Mouse (Mus musculus) adrenal gland, postnatal 14 days (tissue): ENCODE results near the gene Gtpbp2. TPM values are rescaled to one million over a fixed set of nuclear protein-coding genes. Genes with fewer than 3 reads are reported as not detected.

Experiments
- DNase-seq: peaks from one replicate; pipeline ENCODE4 v3.0.0; 2021; ENCODE audit warnings: mixed read lengths
- total RNA-seq: library from RNA; stranded (reverse); gene quantifications from 2 replicates; pipeline ENCODE4 v1.2.3, GENCODE M21; 2021

The Gtpbp2 gene
- total RNA-seq, 1 experiment from 2014 or later, result 74.2 TPM

DNA sequence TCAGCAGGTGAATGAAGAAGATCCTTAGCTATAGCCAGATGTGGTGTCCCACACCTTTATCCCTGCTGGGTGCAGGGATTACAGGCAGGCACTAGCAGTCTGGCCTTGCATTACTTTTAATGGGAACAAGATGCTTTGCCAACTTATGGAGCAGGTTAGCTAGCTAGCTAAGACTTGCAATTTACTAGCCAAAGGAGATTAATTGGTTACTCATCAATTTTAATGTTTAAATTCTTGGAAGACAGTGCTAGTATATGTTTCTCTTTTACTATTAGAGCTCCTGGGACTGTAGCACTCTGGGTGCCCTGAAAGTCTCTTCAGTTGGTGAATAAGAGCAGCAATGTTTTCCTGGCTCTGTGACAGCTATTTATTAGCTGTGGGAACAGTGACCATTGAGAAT, 45.8 kb downstream of the Gtpbp2 start:
- no peak for DNase-seq

DNA sequence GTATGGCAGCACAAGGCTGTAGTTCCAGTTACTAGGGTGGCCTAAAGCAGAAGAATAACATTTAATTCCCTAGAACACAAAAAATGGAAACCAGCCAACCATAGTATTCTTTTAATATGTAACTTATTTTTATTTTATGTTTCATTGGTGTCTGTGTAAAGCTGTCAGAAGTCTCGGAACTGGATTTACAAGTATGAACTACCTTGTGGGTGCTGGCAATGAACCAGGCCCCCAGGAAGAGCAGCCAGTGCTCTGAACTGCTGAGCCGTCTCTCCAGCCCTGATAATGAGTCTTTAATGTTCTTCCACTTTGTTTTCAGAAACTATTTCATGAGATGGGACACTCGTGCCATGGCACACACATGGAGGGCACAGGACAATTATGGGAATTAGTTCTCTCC, 49.7 kb downstream of the Gtpbp2 start:
- DNase-seq, result no peak

Other genes starting within 250 kb of the Gtpbp2 start
- 422 and 438 TPM in 2 replicates for gene Vegfa, start 128.7 kb upstream of the Gtpbp2 start, total RNA-seq
- 107 and 111 TPM in 2 replicates for gene Mrps18a, start 50.0 kb upstream of the Gtpbp2 start, total RNA-seq
- gene Rsph9, start 16.8 kb upstream of the Gtpbp2 start, total RNA-seq, result 4.9 and 6.3 TPM in 2 replicates
- 10.8 and 13.9 TPM in 2 replicates for gene Mad2l1bp, start 7.5 kb upstream of the Gtpbp2 start, total RNA-seq
- 37.3 and 38.5 TPM in 2 replicates for gene Polh, start 41.6 kb downstream of the Gtpbp2 start, total RNA-seq
- gene Xpo5, start 41.8 kb downstream of the Gtpbp2 start, total RNA-seq, result 61.0 and 67.9 TPM in 2 replicates
- gene Polr1c, start 87.0 kb downstream of the Gtpbp2 start, total RNA-seq, result 73.9 and 74.6 TPM in 2 replicates
- gene Yipf3, start 87.0 kb downstream of the Gtpbp2 start, total RNA-seq, result 135 and 137 TPM in 2 replicates
- 3.7 and 4.8 TPM in 2 replicates for gene Lrrc73, start 92.5 kb downstream of the Gtpbp2 start, total RNA-seq
- gene Tjap1, start 122.0 kb downstream of the Gtpbp2 start, total RNA-seq, result 44.1 and 44.2 TPM in 2 replicates
- gene Dlk2, start 136.4 kb downstream of the Gtpbp2 start, total RNA-seq, result 0.41 and 0.44 TPM in 2 replicates
- gene Abcc10, start 167.3 kb downstream of the Gtpbp2 start, total RNA-seq, result 10.1 and 11.5 TPM in 2 replicates
- gene Zfp318, start 222.7 kb downstream of the Gtpbp2 start, total RNA-seq, result 28.7 and 37.0 TPM in 2 replicates